Mouse (Mus musculus) lung, postnatal 10 days (tissue): ENCODE data around the gene AU015836.
"Not testable (repeated sequence)": the region's sequence is repeated elsewhere in the genome, so short reads cannot be mapped to it uniquely, and the experiment has no call there.

Source experiments
- DNase-seq: peaks from one replicate; pipeline ENCODE4 v3.0.0; 2021

AU015836 gene

GRCm38 (mm10) chrX:93968444-93968843 is at the start of gene AU015836:
TSS of gene AU015836 (plus strand) at chrX:93968659.
- DNase-seq, result no peak

- no peak for DNase-seq
These were observed 49.4 kb upstream of the AU015836 start for GRCm38 (mm10) chrX:93919017-93919416.

- no peak for DNase-seq
These were observed 40.1 kb upstream of the AU015836 start for GRCm38 (mm10) chrX:93928379-93928778.

- no peak for DNase-seq
These were observed 39.7 kb upstream of the AU015836 start for GRCm38 (mm10) chrX:93928794-93929193.

- no peak for DNase-seq
These were observed 36.8 kb upstream of the AU015836 start for GRCm38 (mm10) chrX:93931694-93932093.

- DNase-seq, result peak; percentile 38
These were observed 11.7 kb upstream of the AU015836 start for GRCm38 (mm10) chrX:93956727-93957126.

GRCm38 (mm10) chrX:93958502-93958901 is 10.0 kb upstream of the AU015836 start:
- no peak for DNase-seq

- DNase-seq, result no peak
These were observed 11.9 kb downstream of the AU015836 start for GRCm38 (mm10) chrX:93980341-93980740.

- DNase-seq, result no peak
These were observed 13.7 kb downstream of the AU015836 start for GRCm38 (mm10) chrX:93982193-93982592.

GRCm38 (mm10) chrX:93985096-93985495 is 16.6 kb downstream of the AU015836 start:
- not testable (repeated sequence) for DNase-seq

- DNase-seq, result no peak
These were observed 38.5 kb downstream of the AU015836 start for GRCm38 (mm10) chrX:94006991-94007390.

- DNase-seq, result no peak
These were observed 41.0 kb downstream of the AU015836 start for GRCm38 (mm10) chrX:94009442-94009841.

- DNase-seq, result no peak
These were observed 43.3 kb downstream of the AU015836 start for GRCm38 (mm10) chrX:94011656-94012173.

- peak; percentile 14 for DNase-seq
These were observed 44.2 kb downstream of the AU015836 start for GRCm38 (mm10) chrX:94012479-94013167.

GRCm38 (mm10) chrX:94016891-94017290 is 48.4 kb downstream of the AU015836 start:
- DNase-seq, result no peak

GRCm38 (mm10) chrX:94022264-94022874 is 53.9 kb downstream of the AU015836 start:
- no peak for DNase-seq
